Mouse (Mus musculus): ENCODE results near the gene Dlx2. TPM values are rescaled to one million over a fixed set of nuclear protein-coding genes. Genes with fewer than 3 reads are reported as not detected.

The Dlx2 gene
- polyA plus RNA-seq (2017; shearing (Covaris generic)) = not detected

GRCm38 (mm10) chr2:71546640-71547071 lies at the start of gene Dlx2:
Gene Dlx2 (minus strand): TSS chr2:71546754.

GRCm38 (mm10) chr2:71528014-71528713 lies 18.4 kb downstream of the Dlx2 start, which contains the start of gene Dlx1:
Gene Dlx1 (plus strand): TSS chr2:71528113.

Other genes with a start within 250 kb of the Dlx2 start
- gene Slc25a12, start 179.0 kb downstream of the Dlx2 start, polyA plus RNA-seq (2017; shearing (Covaris generic)) = 75.8 TPM
- gene Hat1, start 157.8 kb downstream of the Dlx2 start, polyA plus RNA-seq (2017; shearing (Covaris generic)) = 58.2 TPM
- gene Metap1d, start 93.5 kb downstream of the Dlx2 start, polyA plus RNA-seq (2017; shearing (Covaris generic)) = 40.2 TPM
- gene Dlx1, start 18.6 kb downstream of the Dlx2 start, polyA plus RNA-seq (2017; shearing (Covaris generic)) = not detected
- gene Itga6, start 198.9 kb upstream of the Dlx2 start, polyA plus RNA-seq (2017; shearing (Covaris generic)) = 64.8 TPM

All from effector memory CD4-positive, alpha-beta T cell, adult 7 months (primary cell).